Mouse (Mus musculus): ENCODE measurements around the gene Prdm2. TPM values are rescaled to one million over a fixed set of nuclear protein-coding genes. Genes with fewer than 3 reads are reported as not detected.
A peak's percentile ranks its signal among the peaks of the same experiment; 100 is the strongest.

Gene Prdm2
- polyA plus RNA-seq (2015; fragmentation: Nextera tagmentation; extraction: Ambion mirVana), result 8.9 and 10.2 TPM in 2 replicates

GRCm38 (mm10) chr4:143212341-143213174 is at the start of gene Prdm2:
Gene Prdm2, minus strand, starts transcription at chr4:143212995.
- H3K4me1 ChIP-seq (ENCODE audit: control insufficient read depth, insufficient read depth, low read length), result peaks cover 13% of the 10 kb centered on the region
- WGBS, result 2% methylated on average over 93 of the region's 96 CpGs
- H3K9ac ChIP-seq (ENCODE audit: low read length), result peak within 1 kb of the TSS; percentile 95
- H3K36me3 ChIP-seq (ENCODE audit: control insufficient read depth, insufficient read depth, low read length), result no peaks in the 10 kb centered on the region
- peak; percentile 84 for ATAC-seq (ENCODE audit: insufficient read depth, low FRiP score)
- no peaks in the 10 kb centered on the region for H3K9me3 ChIP-seq (replicated peaks; ENCODE audit: control insufficient read depth, low read length)
- peak within 1 kb of the TSS; percentile 88 for H3K4me3 ChIP-seq (replicated peaks; ENCODE audit: low read length)
- no peaks in the 10 kb centered on the region for H3K27me3 ChIP-seq (ENCODE audit: control insufficient read depth, insufficient read depth, low read length)
- peak within 1 kb of the TSS; percentile 76 for H3K27ac ChIP-seq (ENCODE audit: low read length)
- H3K4me2 ChIP-seq (ENCODE audit: low read depth, low read length), result peak within 1 kb of the TSS; percentile 94

- H3K9ac ChIP-seq (ENCODE audit: low read length), result no peak overlapping the region
- H3K27ac ChIP-seq (ENCODE audit: low read length), result no peak overlapping the region
- 32% methylated on average over 8 of the region's 8 CpGs for WGBS
- peak; percentile 27; the same call in 1 of the 2 replicates for ATAC-seq (ENCODE audit: insufficient read depth, low FRiP score)
- no peak overlapping the region for H3K4me2 ChIP-seq (ENCODE audit: low read depth, low read length)
- no peak overlapping the region for H3K4me3 ChIP-seq (replicated peaks; ENCODE audit: low read length)
- no peaks in the 10 kb centered on the region for H3K9me3 ChIP-seq (replicated peaks; ENCODE audit: control insufficient read depth, low read length)
- no peaks in the 10 kb centered on the region for H3K27me3 ChIP-seq (ENCODE audit: control insufficient read depth, insufficient read depth, low read length)
- no peaks in the 10 kb centered on the region for H3K36me3 ChIP-seq (ENCODE audit: control insufficient read depth, insufficient read depth, low read length)
- H3K4me1 ChIP-seq (ENCODE audit: control insufficient read depth, insufficient read depth, low read length), result 0 out of 2 replicates have a peak, but pooled peaks cover 2% of the 10 kb centered on the region
Observed at GRCm38 (mm10) chr4:143259718-143260349, 47.0 kb upstream of the Prdm2 start.

GRCm38 (mm10) chr4:143258517-143258916 is 45.7 kb upstream of the Prdm2 start:
- no peak overlapping the region for H3K27ac ChIP-seq (ENCODE audit: low read length)
- H3K36me3 ChIP-seq (ENCODE audit: control insufficient read depth, insufficient read depth, low read length), result no peaks in the 10 kb centered on the region
- no peak overlapping the region for H3K9ac ChIP-seq (ENCODE audit: low read length)
- 34% methylated on average over 19 of the region's 19 CpGs for WGBS
- 0 out of 2 replicates have a peak, but pooled peaks have one; percentile 25 for ATAC-seq (ENCODE audit: insufficient read depth, low FRiP score)
- peak overlapping the region; percentile 43 for H3K4me2 ChIP-seq (ENCODE audit: low read depth, low read length)
- H3K9me3 ChIP-seq (replicated peaks; ENCODE audit: control insufficient read depth, low read length), result no peaks in the 10 kb centered on the region
- H3K27me3 ChIP-seq (ENCODE audit: control insufficient read depth, insufficient read depth, low read length), result no peaks in the 10 kb centered on the region
- H3K4me1 ChIP-seq (ENCODE audit: control insufficient read depth, insufficient read depth, low read length), result 0 out of 2 replicates have a peak, but pooled peaks cover 2% of the 10 kb centered on the region
- H3K4me3 ChIP-seq (replicated peaks; ENCODE audit: low read length), result no peak overlapping the region

GRCm38 (mm10) chr4:143257971-143258370 is 45.2 kb upstream of the Prdm2 start:
- Histone ChIP-seq H3K27ac (ENCODE audit: low read length) (no peak overlapping the region), H3K4me1 (ENCODE audit: control insufficient read depth, insufficient read depth, low read length) (0 out of 2 replicates have a peak, but pooled peaks cover 2% of the 10 kb centered on the region), H3K4me3 (replicated peaks; ENCODE audit: low read length) (no peak overlapping the region), H3K9ac (ENCODE audit: low read length) (no peak overlapping the region), H3K4me2 (ENCODE audit: low read depth, low read length) (no peak overlapping the region), H3K9me3 (replicated peaks; ENCODE audit: control insufficient read depth, low read length) (no peaks in the 10 kb centered on the region), H3K36me3 (ENCODE audit: control insufficient read depth, insufficient read depth, low read length) (no peaks in the 10 kb centered on the region), H3K27me3 (ENCODE audit: control insufficient read depth, insufficient read depth, low read length) (no peaks in the 10 kb centered on the region)
- WGBS, result 33% methylated on average over 6 of the region's 6 CpGs
- no peak for ATAC-seq (ENCODE audit: insufficient read depth, low FRiP score)

GRCm38 (mm10) chr4:143255541-143255940 is 42.7 kb upstream of the Prdm2 start:
- no peak overlapping the region for H3K4me3 ChIP-seq (replicated peaks; ENCODE audit: low read length)
- no peak overlapping the region for H3K9ac ChIP-seq (ENCODE audit: low read length)
- H3K27ac ChIP-seq (ENCODE audit: low read length), result no peak overlapping the region
- no peak for ATAC-seq (ENCODE audit: insufficient read depth, low FRiP score)
- no peaks in the 10 kb centered on the region for H3K36me3 ChIP-seq (ENCODE audit: control insufficient read depth, insufficient read depth, low read length)
- H3K27me3 ChIP-seq (ENCODE audit: control insufficient read depth, insufficient read depth, low read length), result no peaks in the 10 kb centered on the region
- H3K4me2 ChIP-seq (ENCODE audit: low read depth, low read length), result no peak overlapping the region
- 0 out of 2 replicates have a peak, but pooled peaks cover 2% of the 10 kb centered on the region for H3K4me1 ChIP-seq (ENCODE audit: control insufficient read depth, insufficient read depth, low read length)
- no peaks in the 10 kb centered on the region for H3K9me3 ChIP-seq (replicated peaks; ENCODE audit: control insufficient read depth, low read length)
- WGBS, result 73% methylated on average over 8 of the region's 8 CpGs

GRCm38 (mm10) chr4:143253356-143253755 is 40.6 kb upstream of the Prdm2 start:
- H3K9me3 ChIP-seq (replicated peaks; ENCODE audit: control insufficient read depth, low read length), result no peaks in the 10 kb centered on the region
- no peak overlapping the region for H3K9ac ChIP-seq (ENCODE audit: low read length)
- H3K27ac ChIP-seq (ENCODE audit: low read length), result no peak overlapping the region
- WGBS, result 90% methylated on average over 1 of the region's 1 CpGs
- no peak overlapping the region for H3K4me3 ChIP-seq (replicated peaks; ENCODE audit: low read length)
- H3K36me3 ChIP-seq (ENCODE audit: control insufficient read depth, insufficient read depth, low read length), result no peaks in the 10 kb centered on the region
- H3K27me3 ChIP-seq (ENCODE audit: control insufficient read depth, insufficient read depth, low read length), result no peaks in the 10 kb centered on the region
- no peaks in the 10 kb centered on the region for H3K4me1 ChIP-seq (ENCODE audit: control insufficient read depth, insufficient read depth, low read length)
- H3K4me2 ChIP-seq (ENCODE audit: low read depth, low read length), result no peak overlapping the region
- no peak for ATAC-seq (ENCODE audit: insufficient read depth, low FRiP score)

- Histone ChIP-seq H3K9ac (ENCODE audit: low read length) (no peak overlapping the region), H3K27ac (ENCODE audit: low read length) (no peak overlapping the region), H3K4me1 (ENCODE audit: control insufficient read depth, insufficient read depth, low read length) (no peaks in the 10 kb centered on the region), H3K4me3 (replicated peaks; ENCODE audit: low read length) (no peak overlapping the region), H3K36me3 (ENCODE audit: control insufficient read depth, insufficient read depth, low read length) (no peaks in the 10 kb centered on the region), H3K4me2 (ENCODE audit: low read depth, low read length) (no peak overlapping the region), H3K27me3 (ENCODE audit: control insufficient read depth, insufficient read depth, low read length) (no peaks in the 10 kb centered on the region), H3K9me3 (replicated peaks; ENCODE audit: control insufficient read depth, low read length) (no peaks in the 10 kb centered on the region)
- WGBS, result 82% methylated on average over 5 of the region's 5 CpGs
- no peak for ATAC-seq (ENCODE audit: insufficient read depth, low FRiP score)
Observed at GRCm38 (mm10) chr4:143248050-143248449, 35.3 kb upstream of the Prdm2 start.

- H3K4me3 ChIP-seq (replicated peaks; ENCODE audit: low read length), result no peak overlapping the region
- H3K9me3 ChIP-seq (replicated peaks; ENCODE audit: control insufficient read depth, low read length), result no peaks in the 10 kb centered on the region
- no peak for ATAC-seq (ENCODE audit: insufficient read depth, low FRiP score)
- H3K4me2 ChIP-seq (ENCODE audit: low read depth, low read length), result no peak overlapping the region
- 74% methylated on average over 9 of the region's 9 CpGs for WGBS
- no peaks in the 10 kb centered on the region for H3K36me3 ChIP-seq (ENCODE audit: control insufficient read depth, insufficient read depth, low read length)
- no peaks in the 10 kb centered on the region for H3K4me1 ChIP-seq (ENCODE audit: control insufficient read depth, insufficient read depth, low read length)
- no peaks in the 10 kb centered on the region for H3K27me3 ChIP-seq (ENCODE audit: control insufficient read depth, insufficient read depth, low read length)
- H3K9ac ChIP-seq (ENCODE audit: low read length), result no peak overlapping the region
- no peak overlapping the region for H3K27ac ChIP-seq (ENCODE audit: low read length)
Observed at GRCm38 (mm10) chr4:143241294-143241693, 28.5 kb upstream of the Prdm2 start.

- Histone ChIP-seq H3K4me1 (ENCODE audit: control insufficient read depth, insufficient read depth, low read length) (no peaks in the 10 kb centered on the region), H3K9ac (ENCODE audit: low read length) (no peak overlapping the region), H3K27ac (ENCODE audit: low read length) (no peak overlapping the region), H3K9me3 (replicated peaks; ENCODE audit: control insufficient read depth, low read length) (no peaks in the 10 kb centered on the region), H3K4me2 (ENCODE audit: low read depth, low read length) (no peak overlapping the region), H3K4me3 (replicated peaks; ENCODE audit: low read length) (no peak overlapping the region), H3K36me3 (ENCODE audit: control insufficient read depth, insufficient read depth, low read length) (no peaks in the 10 kb centered on the region), H3K27me3 (ENCODE audit: control insufficient read depth, insufficient read depth, low read length) (no peaks in the 10 kb centered on the region)
- 83% methylated on average over 9 of the region's 9 CpGs for WGBS
- no peak for ATAC-seq (ENCODE audit: insufficient read depth, low FRiP score)
Observed at GRCm38 (mm10) chr4:143239615-143240201, 26.9 kb upstream of the Prdm2 start.
